Mouse (Mus musculus) liver, embryonic 16.5 days (tissue): ENCODE data around the gene Abhd13. TPM values are rescaled to one million over a fixed set of nuclear protein-coding genes. Genes with fewer than 3 reads are reported as not detected.

Experiments used
- polyA plus RNA-seq: library from polyadenylated mRNA; unstranded; fragments of >200 nt; fragmentation: Nextera tagmentation; extraction: Ambion mirVana; gene quantifications from 2 replicates; pipeline ENCODE4 v1.2.1, GENCODE M21; 2015

Gene Abhd13
- polyA plus RNA-seq, 1 experiment from 2014 or later, result 4.4 TPM

Other genes starting within 250 kb of the Abhd13 start
- 0.05 and 0.12 TPM in 2 replicates for gene Fam155a, start 206.5 kb upstream of the Abhd13 start, polyA plus RNA-seq
- gene Gm10217, start 113.5 kb upstream of the Abhd13 start, polyA plus RNA-seq, result not detected in 2 replicates
- gene Lig4, start within 50 bp of the Abhd13 start, polyA plus RNA-seq, result 0.81 and 0.90 TPM in 2 replicates
- gene Tnfsf13b, start 28.8 kb downstream of the Abhd13 start, polyA plus RNA-seq, result 0.61 and 0.78 TPM in 2 replicates
- 0.02 TPM in 1 of 2 replicates, not detected in the other for gene Myo16, start 176.2 kb downstream of the Abhd13 start, polyA plus RNA-seq